Mouse (Mus musculus) midbrain, embryonic 16.5 days (tissue): ENCODE measurements around the gene Phf12. TPM values are rescaled to one million over a fixed set of nuclear protein-coding genes. Genes with fewer than 3 reads are reported as not detected.
A peak's percentile ranks its signal among the peaks of the same experiment; 100 is the strongest.
"Not testable (repeated sequence)": the region's sequence is repeated elsewhere in the genome, so short reads cannot be mapped to it uniquely, and the experiment has no call there.

Experiments used
- ATAC-seq: fragments of 200-750 bp; cut with Nextera tagmentation; 2 replicates; pipeline ENCODE4 v1.8.0; 2017; ENCODE audit warnings: moderate TSS enrichment
- H3K27ac ChIP-seq: fragments of 300-500 bp; sonication (generic); 2 replicates; pipeline ENCODE4 v1.5.1; 2014; ENCODE audit warnings: mild to moderate bottlenecking, low read length, mixed read lengths
- H3K27me3 ChIP-seq: fragments of 300-500 bp; sonication (generic); 2 replicates; pipeline ENCODE4 v1.6.1; 2014; ENCODE audit warnings: low read depth, low read length, mixed read lengths; ENCODE audit not compliant: control insufficient read depth, insufficient read depth
- H3K36me3 ChIP-seq: fragments of 300-500 bp; sonication (generic); 2 replicates; pipeline ENCODE4 v1.6.1; 2014; ENCODE audit warnings: mild to moderate bottlenecking, low read length, moderate library complexity, mixed read lengths; ENCODE audit not compliant: control insufficient read depth, insufficient read depth
- H3K4me1 ChIP-seq: fragments of 300-500 bp; sonication (generic); 2 replicates; pipeline ENCODE4 v1.6.1; 2014; ENCODE audit warnings: mild to moderate bottlenecking, low read length, mixed read lengths; ENCODE audit not compliant: control insufficient read depth, insufficient read depth
- H3K4me2 ChIP-seq: fragments of 300-500 bp; sonication (generic); 2 replicates; pipeline ENCODE4 v1.6.1; 2014; ENCODE audit warnings: mild to moderate bottlenecking, low read length, mixed read lengths
- H3K4me3 ChIP-seq: fragments of 300-500 bp; sonication (generic); 2 replicates; pipeline ENCODE4 v1.5.1; 2014; ENCODE audit warnings: low read depth, mild to moderate bottlenecking, low read length, moderate library complexity, mixed read lengths
- H3K9ac ChIP-seq: fragments of 300-500 bp; sonication (generic); 2 replicates; pipeline ENCODE4 v1.6.1; 2014; ENCODE audit warnings: low read depth, low read length, mixed read lengths
- H3K9me3 ChIP-seq: fragments of 300-500 bp; sonication (generic); replicated peaks from 2 replicates; pipeline ENCODE4 v1.6.1; 2014; ENCODE audit warnings: mild to moderate bottlenecking, low read length, mixed read lengths; ENCODE audit not compliant: control insufficient read depth, poor library complexity, severe bottlenecking
- WGBS: fragments of 180-500 bp; shearing (Covaris S2); extraction: QIAGEN DNeasy Blood & Tissue Kit; methylation state at CpG from one replicate; pipeline ENCODE4 v1.1.7; 2014; 5-methylcytosine and 5-hydroxymethylcytosine counted together
- polyA plus RNA-seq: library from polyadenylated mRNA; unstranded; fragments of >200 nt; fragmentation: Nextera tagmentation; extraction: Ambion mirVana; gene quantifications from 2 replicates; pipeline ENCODE4 v1.2.1, GENCODE M21; 2015

Gene Phf12
- polyA plus RNA-seq, 1 experiment from 2014 or later = 11.8 TPM

- H3K9ac ChIP-seq = peak overlapping the region; percentile 93
- peaks cover 19% of the 10 kb centered on the region for H3K36me3 ChIP-seq
- peak overlapping the region; percentile 61 for H3K4me3 ChIP-seq
- H3K4me1 ChIP-seq = peaks cover 26% of the 10 kb centered on the region
- 2% methylated on average over 5 of the region's 5 CpGs for WGBS
- peak overlapping the region; percentile 96 for H3K27ac ChIP-seq
- no peaks in the 10 kb centered on the region for H3K9me3 ChIP-seq
- H3K27me3 ChIP-seq = no peaks in the 10 kb centered on the region
- ATAC-seq = no peak
- peak overlapping the region; percentile 74 for H3K4me2 ChIP-seq
Measured at GRCm38 (mm10) chr11:78032809-78033195, 50.2 kb downstream of the Phf12 start.

GRCm38 (mm10) chr11:78033931-78034617 is 51.5 kb downstream of the Phf12 start:
- Histone ChIP-seq H3K27ac (no peak overlapping the region), H3K4me3 (no peak overlapping the region), H3K36me3 (peaks cover 10% of the 10 kb centered on the region), H3K27me3 (no peaks in the 10 kb centered on the region), H3K9me3 (no peaks in the 10 kb centered on the region), H3K9ac (peak overlapping the region; percentile 35), H3K4me1 (peaks cover 34% of the 10 kb centered on the region), H3K4me2 (0 out of 2 replicates have a peak overlapping the region, but pooled peaks have one; percentile 9)
- WGBS = 94% methylated on average over 23 of the region's 23 CpGs
- no peak for ATAC-seq

DNA sequence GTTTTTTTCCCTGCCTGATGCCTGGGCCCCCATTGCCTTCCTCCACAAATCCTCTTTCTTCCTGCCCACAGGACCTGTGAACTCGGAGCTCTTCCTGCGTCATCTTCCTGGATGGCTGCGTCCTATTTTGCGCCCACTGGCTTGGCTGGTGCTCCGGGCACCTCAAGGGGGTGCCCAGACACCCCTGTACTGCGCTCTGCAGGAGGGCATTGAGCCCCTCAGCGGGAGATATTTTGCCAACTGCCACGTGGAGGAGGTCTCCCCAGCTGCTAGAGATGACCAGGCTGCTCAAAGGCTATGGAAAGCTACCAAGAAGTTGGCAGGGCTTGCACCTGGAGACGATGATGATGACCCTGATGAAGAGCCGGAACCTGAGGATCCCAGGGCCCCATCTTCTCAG is 54.2 kb downstream of the Phf12 start:
- WGBS = 86% methylated on average over 10 of the region's 10 CpGs
- Histone ChIP-seq H3K4me3 (no peak overlapping the region), H3K4me1 (peaks cover 29% of the 10 kb centered on the region), H3K9me3 (no peaks in the 10 kb centered on the region), H3K36me3 (peaks cover 4% of the 10 kb centered on the region), H3K27ac (no peak overlapping the region), H3K4me2 (no peak overlapping the region), H3K27me3 (no peaks in the 10 kb centered on the region), H3K9ac (no peak overlapping the region)
- ATAC-seq = no peak

DNA sequence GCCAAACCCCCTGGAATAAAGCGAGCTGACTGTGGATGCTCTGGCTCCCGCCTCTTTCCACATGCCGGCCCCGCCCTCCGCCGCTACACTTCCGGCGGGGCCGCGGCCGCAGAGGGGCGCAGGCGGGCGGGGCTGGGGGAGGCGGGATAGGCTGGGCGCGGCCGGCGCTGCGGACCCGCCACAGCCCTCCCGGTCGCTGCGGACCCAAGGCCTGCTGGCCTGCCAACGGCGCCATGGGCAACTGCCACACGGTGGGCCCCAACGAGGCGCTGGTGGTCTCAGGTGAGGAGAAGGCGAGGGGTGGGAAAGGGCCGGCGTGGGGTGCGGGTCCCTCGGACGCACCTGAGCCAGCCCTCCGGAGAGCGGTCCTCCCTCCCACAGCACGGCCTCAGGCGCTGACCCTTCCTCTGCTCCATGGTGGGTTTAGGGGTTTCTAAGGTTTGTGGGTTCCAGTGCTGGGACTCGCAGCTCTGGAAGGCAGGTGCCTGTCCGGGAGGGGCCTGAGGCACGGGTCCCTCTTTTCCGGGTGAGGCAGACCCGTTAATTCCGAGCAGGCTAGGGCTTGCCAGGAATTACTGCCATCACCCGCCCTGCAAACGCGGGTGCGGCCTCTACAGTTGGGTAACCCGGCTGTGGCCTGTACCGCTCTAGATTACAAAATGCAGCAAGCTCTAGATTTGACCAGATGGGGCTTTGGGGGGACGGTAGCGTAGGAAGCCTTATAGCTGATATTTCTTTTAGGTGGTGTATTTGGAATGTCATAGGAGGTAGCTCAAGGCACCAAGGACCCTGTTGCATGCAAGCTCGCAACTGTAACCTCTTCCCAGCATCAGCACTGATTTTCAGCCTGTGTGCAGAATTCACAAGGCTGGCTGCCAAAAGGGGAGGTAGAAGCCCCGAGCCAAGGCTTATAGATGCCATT is 55.5 kb downstream of the Phf12 start, which contains the start of gene Flot2:
Flot2 (plus strand) TSS at position 101 of the 922 bp plus-strand sequence.
- H3K9ac ChIP-seq = peak within 1 kb of the TSS; percentile 88
- H3K27ac ChIP-seq = peak within 1 kb of the TSS; percentile 85
- peak within 1 kb of the TSS; percentile 74 for H3K4me3 ChIP-seq
- no peaks in the 10 kb centered on the region for H3K9me3 ChIP-seq
- H3K36me3 ChIP-seq = peaks cover 4% of the 10 kb centered on the region
- H3K4me1 ChIP-seq = peaks cover 29% of the 10 kb centered on the region
- H3K27me3 ChIP-seq = no peaks in the 10 kb centered on the region
- under 1% methylated on average over 54 of the region's 55 CpGs for WGBS
- ATAC-seq = peak; percentile 84
- peak within 1 kb of the TSS; percentile 82 for H3K4me2 ChIP-seq

- peaks cover under 1% of the 10 kb centered on the region; the same call in 1 of the 2 replicates for H3K36me3 ChIP-seq
- H3K27ac ChIP-seq = no peak overlapping the region
- no peaks in the 10 kb centered on the region for H3K27me3 ChIP-seq
- no peak overlapping the region for H3K4me3 ChIP-seq
- H3K9ac ChIP-seq = no peak overlapping the region
- no peaks in the 10 kb centered on the region for H3K9me3 ChIP-seq
- peaks cover 15% of the 10 kb centered on the region for H3K4me1 ChIP-seq
- no peak for ATAC-seq
- WGBS = 67% methylated on average over 2 of the region's 2 CpGs
- no peak overlapping the region for H3K4me2 ChIP-seq
Measured at GRCm38 (mm10) chr11:78040878-78041277, 58.3 kb downstream of the Phf12 start.

- not testable (repeated sequence) for H3K36me3 ChIP-seq, H3K27me3 ChIP-seq, H3K9ac ChIP-seq, H3K4me2 ChIP-seq, H3K4me3 ChIP-seq, H3K9me3 ChIP-seq, H3K27ac ChIP-seq, ATAC-seq
- peaks cover 13% of the 10 kb centered on the region for H3K4me1 ChIP-seq
- 95% methylated on average over 4 of the region's 4 CpGs for WGBS
Measured at GRCm38 (mm10) chr11:78042290-78042870, 59.8 kb downstream of the Phf12 start.

GRCm38 (mm10) chr11:78044758-78045251 is 62.3 kb downstream of the Phf12 start:
- Histone ChIP-seq H3K4me3 (no peak overlapping the region), H3K9ac (no peak overlapping the region), H3K27me3 (no peaks in the 10 kb centered on the region), H3K9me3 (no peaks in the 10 kb centered on the region), H3K27ac (no peak overlapping the region), H3K4me1 (no peaks in the 10 kb centered on the region), H3K4me2 (no peak overlapping the region), H3K36me3 (no peaks in the 10 kb centered on the region)
- no peak for ATAC-seq
- 85% methylated on average over 5 of the region's 5 CpGs for WGBS

- not testable (repeated sequence) for H3K9ac ChIP-seq, H3K36me3 ChIP-seq, H3K9me3 ChIP-seq, H3K4me2 ChIP-seq, H3K4me3 ChIP-seq, H3K27me3 ChIP-seq, ATAC-seq, H3K27ac ChIP-seq, H3K4me1 ChIP-seq
- 100% methylated on average over 2 of the region's 4 CpGs for WGBS
Measured at GRCm38 (mm10) chr11:78048637-78049036, 66.1 kb downstream of the Phf12 start.
